ENCODE assay signal across 8 mouse cellular contexts in genomic region chr10:81356352-81356990, GRCm38 (mm10). TPM values are rescaled to one million over a fixed set of nuclear protein-coding genes. Genes with fewer than 3 reads are reported as not detected.
A peak's percentile ranks its signal among the peaks of the same experiment; 100 is the strongest.
DNase-seq lines count a peak whose midpoint lies in the region; ATAC-seq and TF ChIP-seq lines count a peak whose summit lies in the region.

No protein-coding gene starts in this region.

- H3K9ac ChIP-seq in MEL (ENCODE audit: control insufficient read depth, low read depth, low read length, poor library complexity, severe bottlenecking) = peak overlapping the region; percentile 84
- peak overlapping the region; percentile 0; the same call in 1 of the 2 replicates for H3K9ac ChIP-seq in hindbrain, embryonic 13.5 days

- H3K27me3 ChIP-seq in MEL (ENCODE audit: control insufficient read depth in 1 of 2, insufficient read depth in 2 of 2, low read length in 2 of 2) = no peaks in the 10 kb centered on the region
- H3K27me3 ChIP-seq in hindbrain, embryonic 13.5 days = peaks cover 14% of the 10 kb centered on the region

- peaks cover 3 to 29% of the 10 kb centered on the region in 2 experiments; a peak in 3 of 4 replicates for H3K4me1 ChIP-seq in MEL (ENCODE audit: control insufficient read depth in 1 of 2, insufficient read depth in 2 of 2, low read length in 2 of 2)
- H3K4me1 ChIP-seq in hindbrain, embryonic 13.5 days (replicated peaks) = peaks cover 32% of the 10 kb centered on the region

- peak; percentile 9; the same call in 1 of the 2 replicates for ATAC-seq in hindbrain, embryonic 13.5 days (ENCODE audit: low FRiP score)

- H3K4me2 ChIP-seq in hindbrain, embryonic 13.5 days = 0 out of 2 replicates have a peak overlapping the region, but pooled peaks have one; percentile 91

- H3K79me2 ChIP-seq in MEL (ENCODE audit: control insufficient read depth, insufficient read depth, low read length, poor library complexity) = peaks cover 27% of the 10 kb centered on the region

- no peaks in the 10 kb centered on the region for H3K9me3 ChIP-seq in MEL (replicated peaks; ENCODE audit: insufficient read depth, low read length)
- no peaks in the 10 kb centered on the region for H3K9me3 ChIP-seq in hindbrain, embryonic 13.5 days

- H3K27ac ChIP-seq in MEL (ENCODE audit: control insufficient read depth, low read depth, low read length) = peak overlapping the region; percentile 96
- H3K27ac ChIP-seq in hindbrain, embryonic 13.5 days = no peak overlapping the region

- no peak for TF ChIP-seq RAD21 in MEL (IDR thresholded peaks at IDR 0.05; ENCODE audit: low read depth, low read length)

- H3K36me3 ChIP-seq in MEL (ENCODE audit: control insufficient read depth in 1 of 2, insufficient read depth in 2 of 2, low read length in 2 of 2) = peaks cover 0 to 21% of the 10 kb centered on the region in 2 experiments; a peak in 3 of 4 replicates
- H3K36me3 ChIP-seq in hindbrain, embryonic 13.5 days = peaks cover 6% of the 10 kb centered on the region; the same call in 1 of the 2 replicates

- H3K4me3 ChIP-seq in MEL (ENCODE audit: control insufficient read depth in 1 of 2, insufficient read depth in 1 of 2, low read depth in 2 of 2, low read length in 2 of 2) = peak overlapping the region; percentile 62 to 68
- no peak overlapping the region for H3K4me3 ChIP-seq in hindbrain, embryonic 13.5 days

- no peak for TF ChIP-seq CTCF in MEL (IDR thresholded peaks at IDR 0.05 in 2 of 3, conservative IDR thresholded peaks at IDR 0.05 in 1 of 3; ENCODE audit: control insufficient read depth in 1 of 3, insufficient read depth in 1 of 3, low read depth in 2 of 3, low read length in 3 of 3, poor library complexity in 1 of 3, severe bottlenecking in 1 of 3)

- TF ChIP-seq EP300 in MEL (IDR thresholded peaks at IDR 0.05; ENCODE audit: low read depth in 1 of 2, low read length in 2 of 2) = peak; percentile 55; a peak in 3 of 4 replicates

- WGBS in hindbrain, embryonic 13.5 days = 57% methylated on average over 12 of the region's 12 CpGs

- peak; percentile 43 for DNase-seq in cerebellum, adult 9-10 months
- no peak for DNase-seq in cerebellum, postnatal 10 days
- peak; percentile 94 for DNase-seq in MEL (ENCODE audit: low read depth, low spot score)
- DNase-seq in lung, postnatal 25 days (ENCODE audit: low spot score) = peak; percentile 50
- no peak for DNase-seq in embryo, embryonic 9.5 days (ENCODE audit: extremely low spot score)
- no peak for DNase-seq in urinary bladder, postnatal 36 days (ENCODE audit: low spot score in 2 of 2)
- no peak for DNase-seq in right cerebral cortex, postnatal 36 days (ENCODE audit: low spot score in 2 of 2)

- peak; percentile 54 to 81; a peak in 3 of 4 replicates for TF ChIP-seq POLR2A in MEL (IDR thresholded peaks at IDR 0.05; ENCODE audit: control insufficient read depth in 1 of 2, insufficient read depth in 1 of 2, low read depth in 1 of 2, low read length in 2 of 2, poor library complexity in 1 of 2)

TF ChIP-seq in MEL, 35 proteins besides CTCF, POLR2A, EP300 and RAD21:
- TF ChIP-seq BHLHE40 (IDR thresholded peaks at IDR 0.05; ENCODE audit: borderline replicate concordance, low read depth, low read length) = no peak
- TF ChIP-seq GABPA (IDR thresholded peaks at IDR 0.05; ENCODE audit: low read depth, low read length) = no peak
- no peak for TF ChIP-seq MYB (IDR thresholded peaks at IDR 0.05; ENCODE audit: low read depth, low read length)
- TF ChIP-seq JUND (IDR thresholded peaks at IDR 0.05; ENCODE audit: low read depth, low read length) = 0 out of 2 replicates have a peak, but pooled peaks have one; percentile 21
- no peak for TF ChIP-seq SMC3 (IDR thresholded peaks at IDR 0.05; ENCODE audit: low read depth, low read length)
- 0 out of 2 replicates have a peak, but pooled peaks have one; percentile 26 for TF ChIP-seq ELF1 (IDR thresholded peaks at IDR 0.05; ENCODE audit: low read depth, low read length)
- TF ChIP-seq MYC (IDR thresholded peaks at IDR 0.05; ENCODE audit: low read depth, low read length) = peak; percentile 99
- no peak; a peak in 1 of 4 replicates for TF ChIP-seq USF2 (IDR thresholded peaks at IDR 0.05; ENCODE audit: borderline replicate concordance in 1 of 2, insufficient read depth in 1 of 2, low read depth in 1 of 2, low read length in 2 of 2)
- no peak for TF ChIP-seq CHD2 (IDR thresholded peaks at IDR 0.05; ENCODE audit: low read length)
- TF ChIP-seq NRF1 (IDR thresholded peaks at IDR 0.05; ENCODE audit: insufficient read depth, low read depth, low read length, poor library complexity, severe bottlenecking) = peak; percentile 41; the same call in 1 of the 2 replicates
- TF ChIP-seq CHD1 (IDR thresholded peaks at IDR 0.05; ENCODE audit: low read depth, low read length) = no peak
- 0 out of 2 replicates have a peak, but pooled peaks have one; percentile 47 for TF ChIP-seq UBTF (IDR thresholded peaks at IDR 0.05; ENCODE audit: borderline replicate concordance, insufficient read depth, low read depth, low read length)
- peak; percentile 28; the same call in 1 of the 2 replicates for TF ChIP-seq POLR2AphosphoS2 (IDR thresholded peaks at IDR 0.05; ENCODE audit: low read length)
- peak; percentile 98 for TF ChIP-seq MAX (IDR thresholded peaks at IDR 0.05; ENCODE audit: low read length)
- no peak for TF ChIP-seq MAFK (IDR thresholded peaks at IDR 0.05; ENCODE audit: borderline replicate concordance, low read depth, low read length)
- peak; percentile 98 for TF ChIP-seq MXI1 (IDR thresholded peaks at IDR 0.05; ENCODE audit: low read depth, low read length)
- TF ChIP-seq ZMIZ1 (IDR thresholded peaks at IDR 0.05; ENCODE audit: low read depth, low read length) = peak; percentile 14; the same call in 1 of the 2 replicates
- peak; percentile 44 for TF ChIP-seq NELFE (IDR thresholded peaks at IDR 0.05; ENCODE audit: low read depth, low read length)
- peak; percentile 66 for TF ChIP-seq ETS1 (IDR thresholded peaks at IDR 0.05; ENCODE audit: low read depth, low read length)
- no peak for TF ChIP-seq MEF2A (IDR thresholded peaks at IDR 0.05; ENCODE audit: extremely low read depth, insufficient replicate concordance, low read depth, low read length, poor library complexity, severe bottlenecking)
- peak; percentile 54 for TF ChIP-seq HCFC1 (IDR thresholded peaks at IDR 0.05; ENCODE audit: low read depth, low read length)
- TF ChIP-seq ZC3H11A (IDR thresholded peaks at IDR 0.05; ENCODE audit: low read depth, low read length) = no peak
- TF ChIP-seq TCF12 (IDR thresholded peaks at IDR 0.05; ENCODE audit: low read depth, low read length) = peak; percentile 59
- no peak for TF ChIP-seq KAT2A (conservative IDR thresholded peaks at IDR 0.05; ENCODE audit: low read depth, low read length)
- no peak for TF ChIP-seq GATA1 (IDR thresholded peaks at IDR 0.05; ENCODE audit: low read depth, low read length)
- peak; percentile 89 for TF ChIP-seq TBP (IDR thresholded peaks at IDR 0.05; ENCODE audit: low read depth, low read length)
- peak; percentile 93 for TF ChIP-seq SIN3A (IDR thresholded peaks at IDR 0.05; ENCODE audit: low read length)
- TF ChIP-seq RCOR1 (IDR thresholded peaks at IDR 0.05; ENCODE audit: low read depth, low read length) = 0 out of 2 replicates have a peak, but pooled peaks have one; percentile 19
- TF ChIP-seq TAL1 (IDR thresholded peaks at IDR 0.05; ENCODE audit: low read length) = no peak
- TF ChIP-seq POLR2AphosphoS5 (IDR thresholded peaks at IDR 0.05; ENCODE audit: borderline replicate concordance, low read depth, low read length) = no peak; the same call in 1 of the 2 replicates
- peak; percentile 77 for TF ChIP-seq USF1 (IDR thresholded peaks at IDR 0.05; ENCODE audit: low read depth, low read length)
- TF ChIP-seq E2F4 (IDR thresholded peaks at IDR 0.05; ENCODE audit: borderline replicate concordance, low read depth, low read length) = no peak
- no peak for TF ChIP-seq ZKSCAN1 (IDR thresholded peaks at IDR 0.05; ENCODE audit: low read depth, low read length)
- TF ChIP-seq ZNF384 (IDR thresholded peaks at IDR 0.05; ENCODE audit: low read depth, low read length) = no peak
- TF ChIP-seq MAZ (IDR thresholded peaks at IDR 0.05; ENCODE audit: low read depth, low read length) = peak; percentile 36; the same call in 1 of the 2 replicates

RNA-seq across cellular contexts. Expression of gene Mfsd12, which starts 0.8 kb away (rescaled TPM):
- total RNA-seq in MEL (2012; rRNA removed) = 17.9 and 29.0 TPM in 2 replicates
- 10 to 100 TPM in 1 of 2 experiments, not detected in 1; 22.5 TPM for polyA plus RNA-seq in MEL (2012; ENCODE audit: insufficient read depth in 1 of 2, insufficient read length in 2 of 2, low read depth in 1 of 2, low replicate concordance in 2 of 2, missing spikeins in 1 of 2)
- 11.9 and 12.4 TPM in 2 replicates for polyA plus RNA-seq in hindbrain, embryonic 13.5 days (2015; fragmentation: Nextera tagmentation; extraction: Ambion mirVana)

RNA-seq across cellular contexts. Expression of gene Hmg20b, which starts 6.2 kb away (rescaled TPM):
- total RNA-seq in MEL (2012; rRNA removed) = 22.8 and 27.0 TPM in 2 replicates
- 10 to 100 TPM in 1 of 2 experiments, not detected in 1; 92.7 TPM for polyA plus RNA-seq in MEL (2012; ENCODE audit: insufficient read depth in 1 of 2, insufficient read length in 2 of 2, low read depth in 1 of 2, low replicate concordance in 2 of 2, missing spikeins in 1 of 2)
- polyA plus RNA-seq in hindbrain, embryonic 13.5 days (2015; fragmentation: Nextera tagmentation; extraction: Ambion mirVana) = 47.3 and 50.4 TPM in 2 replicates

RNA-seq across cellular contexts. Expression of gene 4930404N11Rik, which starts 9.1 kb away (rescaled TPM):
- 6.7 and 12.1 TPM in 2 replicates for total RNA-seq in MEL (2012; rRNA removed)
- 1 to 10 TPM in 1 of 2 experiments, not detected in 1; 3.1 TPM for polyA plus RNA-seq in MEL (2012; ENCODE audit: insufficient read depth in 1 of 2, insufficient read length in 2 of 2, low read depth in 1 of 2, low replicate concordance in 2 of 2, missing spikeins in 1 of 2)
- 1.0 and 1.1 TPM in 2 replicates for polyA plus RNA-seq in hindbrain, embryonic 13.5 days (2015; fragmentation: Nextera tagmentation; extraction: Ambion mirVana)

RNA-seq across cellular contexts. Expression of gene Gipc3, which starts 13.4 kb away (rescaled TPM):
- total RNA-seq in MEL (2012; rRNA removed) = not detected in 2 replicates
- polyA plus RNA-seq in MEL (2012; ENCODE audit: insufficient read depth in 1 of 2, insufficient read length in 2 of 2, low read depth in 1 of 2, low replicate concordance in 2 of 2, missing spikeins in 1 of 2) = not detected
- not detected in 2 replicates for polyA plus RNA-seq in hindbrain, embryonic 13.5 days (2015; fragmentation: Nextera tagmentation; extraction: Ambion mirVana)

RNA-seq across cellular contexts. Expression of gene Fzr1, which starts 21.8 kb away (rescaled TPM):
- total RNA-seq in MEL (2012; rRNA removed) = 20.7 and 24.7 TPM in 2 replicates
- polyA plus RNA-seq in MEL (2012; ENCODE audit: insufficient read depth in 1 of 2, insufficient read length in 2 of 2, low read depth in 1 of 2, low replicate concordance in 2 of 2, missing spikeins in 1 of 2) = 100 to 1,000 TPM in 1 of 2 experiments, not detected in 1; 115 TPM
- 121 and 126 TPM in 2 replicates for polyA plus RNA-seq in hindbrain, embryonic 13.5 days (2015; fragmentation: Nextera tagmentation; extraction: Ambion mirVana)

Comparison
In these comparisons a context has a peak if more than half of its experiments do, and no peak if none do; other contexts are left out.
1. DNase-seq: peak in cerebellum, adult 9-10 months (single experiment), MEL (single experiment) and lung, postnatal 25 days (single experiment); none in cerebellum, postnatal 10 days (0 of 2), embryo, embryonic 9.5 days (single experiment), urinary bladder, postnatal 36 days (0 of 2) and right cerebral cortex, postnatal 36 days (0 of 2).